Mouse (Mus musculus): ENCODE measurements at regions not wholly inside any gene's neighbourhood (a gene's known extent, or its start where the extent isn't known, plus 50 kb on each side); places are given as distances from the start of the nearest gene placed in this dataset.

DNA sequence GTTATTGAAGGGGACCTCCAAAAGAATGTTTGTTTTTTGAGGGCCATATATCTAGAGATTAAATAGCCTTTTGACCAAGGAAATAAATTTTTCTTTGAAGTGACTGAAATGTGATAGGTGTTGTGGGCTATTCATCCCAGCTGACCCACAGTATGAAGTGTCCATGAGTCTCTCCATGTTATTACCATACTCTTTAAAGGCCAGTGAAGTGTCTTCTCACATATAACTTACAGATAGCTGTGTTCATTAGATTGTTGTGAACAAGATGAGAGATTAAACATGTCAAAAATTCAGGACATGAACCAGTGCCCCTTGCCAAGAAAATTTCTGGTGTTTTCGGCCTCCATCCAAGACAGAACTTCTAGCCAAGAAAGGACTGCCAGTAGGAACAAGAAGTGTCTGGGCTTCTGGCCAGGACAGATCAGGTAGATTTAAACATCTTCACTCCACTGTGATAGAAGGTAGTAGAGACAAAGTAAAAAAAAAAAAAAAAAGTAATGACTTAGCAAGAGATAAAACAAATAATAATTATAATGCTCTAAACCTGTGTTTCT is 67.2 kb upstream of the Reg3b start:
- no peaks in the 10 kb centered on the region for H3K27me3 ChIP-seq (ENCODE audit: control insufficient read depth, insufficient read depth, low read length)
- WGBS: 100% methylated on average over 1 of the region's 1 CpGs
- ATAC-seq (ENCODE audit: low read depth): no peak
- H3K4me1 ChIP-seq (ENCODE audit: control insufficient read depth, insufficient read depth, low read length): no peaks in the 10 kb centered on the region
- no peak overlapping the region for H3K9ac ChIP-seq (replicated peaks; ENCODE audit: low read depth, low read length)
- H3K4me3 ChIP-seq (ENCODE audit: low read depth, low read length): no peak overlapping the region
- no peak overlapping the region for H3K27ac ChIP-seq (ENCODE audit: low read depth, low read length)
- no peak overlapping the region for H3K4me2 ChIP-seq (ENCODE audit: low read depth, low read length)
- no peaks in the 10 kb centered on the region for H3K36me3 ChIP-seq (ENCODE audit: control insufficient read depth, insufficient read depth, low read length)
- no peaks in the 10 kb centered on the region for H3K9me3 ChIP-seq (ENCODE audit: control insufficient read depth, low read length)
